Mouse (Mus musculus): ENCODE measurements around the gene Rbms2. TPM values are rescaled to one million over a fixed set of nuclear protein-coding genes. Genes with fewer than 3 reads are reported as not detected.
"Not testable (repeated sequence)": the region's sequence is repeated elsewhere in the genome, so short reads cannot be mapped to it uniquely, and the experiment has no call there.

The Rbms2 gene
- polyA plus RNA-seq, 1 experiment = 76.2 TPM

DNA sequence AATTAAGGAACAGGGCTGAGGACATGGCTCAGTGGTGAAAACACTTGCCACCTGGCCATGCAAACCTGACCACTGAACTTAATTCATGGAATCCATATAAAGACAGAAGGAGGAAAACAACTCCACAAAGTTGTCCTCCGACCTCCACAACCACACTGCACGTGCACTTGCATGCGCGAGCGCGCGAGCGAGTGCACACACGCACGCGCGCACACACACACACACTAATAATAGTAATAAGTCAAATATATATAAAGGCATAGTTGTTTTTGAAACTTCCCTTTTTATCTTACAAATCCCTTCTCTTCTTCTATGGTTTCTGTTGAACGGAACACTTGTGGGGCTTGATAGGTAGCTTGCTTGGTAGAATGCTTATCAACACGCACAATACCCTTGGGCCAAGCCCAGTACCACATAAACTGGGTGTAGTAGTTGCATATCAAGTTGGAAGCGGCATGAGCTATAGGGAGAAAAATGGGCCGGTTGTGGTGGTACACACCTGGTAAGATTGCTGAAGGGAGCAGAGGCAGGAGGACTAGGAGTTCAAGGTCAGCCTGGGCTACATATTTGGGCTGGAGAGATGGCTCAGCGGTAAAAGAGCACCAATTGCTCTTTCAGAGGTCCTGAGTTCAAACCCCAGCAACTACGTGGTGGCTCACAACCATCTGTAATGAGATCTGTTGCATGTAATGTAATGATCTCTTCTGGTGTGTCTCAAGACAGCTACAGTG, 38.5 kb upstream of the Rbms2 start:
- H3K36me3 ChIP-seq (ENCODE audit: control insufficient read depth, insufficient read depth, low read length) = no peaks in the 10 kb centered on the region
- H3K4me3 ChIP-seq (ENCODE audit: control insufficient read depth, insufficient read depth, low read length) = no peak overlapping the region
- no peak overlapping the region for H3K27ac ChIP-seq (ENCODE audit: control insufficient read depth, insufficient read depth, low read length)
- TF ChIP-seq CTCF (IDR thresholded peaks at IDR 0.05; ENCODE audit: borderline replicate concordance, control insufficient read depth, extremely low read depth, insufficient read depth, low read length, poor library complexity) = no peak
- TF ChIP-seq POLR2A (IDR thresholded peaks at IDR 0.05; ENCODE audit: control insufficient read depth, extremely low read depth, insufficient read depth, low read length, poor library complexity) = no peak
- WGBS = 96% methylated on average over 18 of the region's 18 CpGs
- DNase-seq = no peak
- H3K27me3 ChIP-seq (ENCODE audit: control insufficient read depth, insufficient read depth, low read length) = no peaks in the 10 kb centered on the region
- peaks cover 4% of the 10 kb centered on the region for H3K4me1 ChIP-seq (replicated peaks; ENCODE audit: control insufficient read depth, insufficient read depth, low read length)

DNA sequence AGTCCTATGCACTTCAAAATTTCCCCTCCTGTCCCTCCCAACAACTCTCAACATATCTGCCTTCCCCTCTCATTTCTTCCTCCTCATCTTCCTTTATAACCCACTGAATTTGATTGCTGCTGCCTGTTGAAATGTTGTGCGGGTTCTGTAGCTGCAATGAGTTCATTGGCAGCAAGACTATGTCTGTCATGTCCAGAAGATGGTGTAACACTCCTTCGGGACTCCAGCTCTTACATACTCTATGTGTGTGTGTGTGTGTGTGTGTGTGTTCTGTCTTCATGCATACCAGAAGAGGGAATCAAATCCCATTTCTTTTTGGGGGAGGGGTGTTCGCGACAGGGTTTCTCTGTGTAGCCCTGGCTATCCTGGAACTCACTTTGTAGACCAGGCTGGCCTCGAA, 34.9 kb upstream of the Rbms2 start:
- 83% methylated on average over 5 of the region's 5 CpGs for WGBS
- no peak for TF ChIP-seq POLR2A (IDR thresholded peaks at IDR 0.05; ENCODE audit: control insufficient read depth, extremely low read depth, insufficient read depth, low read length, poor library complexity)
- TF ChIP-seq CTCF (IDR thresholded peaks at IDR 0.05; ENCODE audit: borderline replicate concordance, control insufficient read depth, extremely low read depth, insufficient read depth, low read length, poor library complexity) = no peak

GRCm38 (mm10) chr10:128214112-128214511, 34.0 kb upstream of the Rbms2 start:
- H3K4me1 ChIP-seq (replicated peaks; ENCODE audit: control insufficient read depth, insufficient read depth, low read length) = peaks cover 11% of the 10 kb centered on the region
- not testable (repeated sequence) for H3K27ac ChIP-seq (ENCODE audit: control insufficient read depth, insufficient read depth, low read length); DNase-seq; H3K4me3 ChIP-seq (ENCODE audit: control insufficient read depth, insufficient read depth, low read length); H3K27me3 ChIP-seq (ENCODE audit: control insufficient read depth, insufficient read depth, low read length); H3K36me3 ChIP-seq (ENCODE audit: control insufficient read depth, insufficient read depth, low read length)
- WGBS = 90% methylated on average over 4 of the region's 4 CpGs

More for the DNA sequence above, 34.9 kb upstream of the Rbms2 start:
- Histone ChIP-seq H3K36me3 (ENCODE audit: control insufficient read depth, insufficient read depth, low read length) (no peaks in the 10 kb centered on the region), H3K4me1 (replicated peaks; ENCODE audit: control insufficient read depth, insufficient read depth, low read length) (peaks cover 11% of the 10 kb centered on the region), H3K27me3 (ENCODE audit: control insufficient read depth, insufficient read depth, low read length) (no peaks in the 10 kb centered on the region), H3K27ac (ENCODE audit: control insufficient read depth, insufficient read depth, low read length) (no peak overlapping the region), H3K4me3 (ENCODE audit: control insufficient read depth, insufficient read depth, low read length) (no peak overlapping the region)
- DNase-seq = no peak

GRCm38 (mm10) chr10:128212871-128213323, 32.8 kb upstream of the Rbms2 start:
- no peak for TF ChIP-seq POLR2A (IDR thresholded peaks at IDR 0.05; ENCODE audit: control insufficient read depth, extremely low read depth, insufficient read depth, low read length, poor library complexity)
- TF ChIP-seq CTCF (IDR thresholded peaks at IDR 0.05; ENCODE audit: borderline replicate concordance, control insufficient read depth, extremely low read depth, insufficient read depth, low read length, poor library complexity) = no peak
- Histone ChIP-seq H3K27ac (ENCODE audit: control insufficient read depth, insufficient read depth, low read length) (no peak overlapping the region), H3K4me1 (replicated peaks; ENCODE audit: control insufficient read depth, insufficient read depth, low read length) (peaks cover 11% of the 10 kb centered on the region), H3K36me3 (ENCODE audit: control insufficient read depth, insufficient read depth, low read length) (no peaks in the 10 kb centered on the region), H3K4me3 (ENCODE audit: control insufficient read depth, insufficient read depth, low read length) (peak overlapping the region; percentile 27), H3K27me3 (ENCODE audit: control insufficient read depth, insufficient read depth, low read length) (no peaks in the 10 kb centered on the region)
- under 1% methylated on average over 18 of the region's 18 CpGs for WGBS
- peak; percentile 70 for DNase-seq

DNA sequence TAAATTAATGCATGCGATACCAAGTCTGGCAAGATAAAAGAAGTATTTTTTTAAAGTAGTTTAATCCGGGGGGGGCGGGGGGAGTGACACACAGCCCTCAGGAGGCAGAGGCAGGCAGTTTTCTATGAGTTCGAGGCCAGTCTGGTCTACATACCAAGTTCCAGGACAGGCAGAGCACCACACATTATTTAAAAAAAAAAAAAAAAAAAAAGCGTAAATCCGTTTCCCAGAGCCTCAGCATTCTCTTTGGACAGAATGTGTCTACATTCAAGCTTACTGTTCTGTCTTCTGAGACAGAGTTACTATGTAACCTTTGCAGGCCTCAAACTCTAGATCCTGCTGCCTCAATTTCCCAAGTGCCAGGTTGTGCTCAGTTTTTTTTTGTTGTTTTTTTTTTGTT, 32.1 kb upstream of the Rbms2 start:
- H3K36me3 ChIP-seq (ENCODE audit: control insufficient read depth, insufficient read depth, low read length) = no peaks in the 10 kb centered on the region
- no peak overlapping the region for H3K4me3 ChIP-seq (ENCODE audit: control insufficient read depth, insufficient read depth, low read length)

GRCm38 (mm10) chr10:128211390-128212108, 31.5 kb upstream of the Rbms2 start, which contains the start of gene Spryd4:
Spryd4 (minus strand) TSS chr10:128211807.
- Histone ChIP-seq H3K4me1 (replicated peaks; ENCODE audit: control insufficient read depth, insufficient read depth, low read length) (peaks cover 11% of the 10 kb centered on the region), H3K27ac (ENCODE audit: control insufficient read depth, insufficient read depth, low read length) (no peak within 1 kb of the TSS), H3K27me3 (ENCODE audit: control insufficient read depth, insufficient read depth, low read length) (no peaks in the 10 kb centered on the region), H3K4me3 (ENCODE audit: control insufficient read depth, insufficient read depth, low read length) (peak within 1 kb of the TSS; percentile 68), H3K36me3 (ENCODE audit: control insufficient read depth, insufficient read depth, low read length) (no peaks in the 10 kb centered on the region)
- TF ChIP-seq CTCF (IDR thresholded peaks at IDR 0.05; ENCODE audit: borderline replicate concordance, control insufficient read depth, extremely low read depth, insufficient read depth, low read length, poor library complexity) = peak; percentile 43; the same call in 1 of the 2 replicates
- peak; percentile 63 for TF ChIP-seq POLR2A (IDR thresholded peaks at IDR 0.05; ENCODE audit: control insufficient read depth, extremely low read depth, insufficient read depth, low read length, poor library complexity)
- peak; percentile 92 for DNase-seq
- under 1% methylated on average over 30 of the region's 30 CpGs for WGBS

More for the DNA sequence above, 32.1 kb upstream of the Rbms2 start:
- peaks cover 11% of the 10 kb centered on the region for H3K4me1 ChIP-seq (replicated peaks; ENCODE audit: control insufficient read depth, insufficient read depth, low read length)
- no peak overlapping the region for H3K27ac ChIP-seq (ENCODE audit: control insufficient read depth, insufficient read depth, low read length)
- no peaks in the 10 kb centered on the region for H3K27me3 ChIP-seq (ENCODE audit: control insufficient read depth, insufficient read depth, low read length)
- DNase-seq = no peak
- WGBS = 46% methylated on average over 6 of the region's 6 CpGs
- TF ChIP-seq POLR2A (IDR thresholded peaks at IDR 0.05; ENCODE audit: control insufficient read depth, extremely low read depth, insufficient read depth, low read length, poor library complexity) (no peak), CTCF (IDR thresholded peaks at IDR 0.05; ENCODE audit: borderline replicate concordance, control insufficient read depth, extremely low read depth, insufficient read depth, low read length, poor library complexity) (no peak)
